Mouse (Mus musculus): ENCODE results near the gene Tnfsf13. TPM values are rescaled to one million over a fixed set of nuclear protein-coding genes. Genes with fewer than 3 reads are reported as not detected.

The Tnfsf13 gene
- total and polyA plus RNA-seq, 2 experiments from 2014 or later = 0.98 to 1.8 TPM

- Histone ChIP-seq H3K27ac (no peak within 1 kb of the TSS), H3K4me1 (ENCODE audit: insufficient read depth, low read length) (no peaks in the 10 kb centered on the region), H3K4me2 (ENCODE audit: low read depth, low read length) (peak within 1 kb of the TSS; percentile 36; the same call in 1 of the 2 replicates), H3K9me3 (ENCODE audit: low read length) (no peaks in the 10 kb centered on the region), H3K27me3 (ENCODE audit: insufficient read depth, low read length) (no peaks in the 10 kb centered on the region), H3K36me3 (ENCODE audit: insufficient read depth, low read length) (peaks cover 41% of the 10 kb centered on the region), H3K4me3 (ENCODE audit: low read length) (no peak within 1 kb of the TSS), H3K9ac (replicated peaks; ENCODE audit: low read length) (no peak within 1 kb of the TSS)
- ATAC-seq (peak; percentile 67), DNase-seq (ENCODE audit: low spot score) (peak; percentile 87)
- TF ChIP-seq CTCF (IDR thresholded peaks at IDR 0.05; ENCODE audit: low read depth) = peak; percentile 89
- 20% methylated on average over 34 of the region's 34 CpGs for WGBS
Measured at GRCm38 (mm10) chr11:69655264-69656064, 30.1 kb downstream of the Tnfsf13 start, which contains the start of gene Sox15. TSS of gene Sox15 (plus strand) at chr11:69655314.

- DNase-seq (ENCODE audit: low spot score) (no peak), ATAC-seq (no peak)
- no peak overlapping the region for H3K4me3 ChIP-seq (ENCODE audit: low read length)
- no peak for TF ChIP-seq CTCF (IDR thresholded peaks at IDR 0.05; ENCODE audit: low read depth)
- H3K9me3 ChIP-seq (ENCODE audit: low read length) = no peaks in the 10 kb centered on the region
- no peak overlapping the region for H3K4me2 ChIP-seq (ENCODE audit: low read depth, low read length)
- no peak overlapping the region for H3K27ac ChIP-seq
- WGBS = 52% methylated on average over 9 of the region's 9 CpGs
- no peak overlapping the region for H3K9ac ChIP-seq (replicated peaks; ENCODE audit: low read length)
- H3K36me3 ChIP-seq (ENCODE audit: insufficient read depth, low read length) = peaks cover 48% of the 10 kb centered on the region
- H3K4me1 ChIP-seq (ENCODE audit: insufficient read depth, low read length) = no peaks in the 10 kb centered on the region
- no peaks in the 10 kb centered on the region for H3K27me3 ChIP-seq (ENCODE audit: insufficient read depth, low read length)
Measured at GRCm38 (mm10) chr11:69654760-69655159, 30.8 kb downstream of the Tnfsf13 start.

- 67% methylated on average over 5 of the region's 5 CpGs for WGBS
- no peak overlapping the region for H3K4me3 ChIP-seq (ENCODE audit: low read length)
Measured at GRCm38 (mm10) chr11:69653399-69653798, 32.2 kb downstream of the Tnfsf13 start.

GRCm38 (mm10) chr11:69645860-69646259 is 39.7 kb downstream of the Tnfsf13 start:
- no peak for ATAC-seq
- no peak overlapping the region for H3K4me2 ChIP-seq (ENCODE audit: low read depth, low read length)
- 93% methylated on average over 5 of the region's 5 CpGs for WGBS
- H3K9me3 ChIP-seq (ENCODE audit: low read length) = no peaks in the 10 kb centered on the region
- H3K4me3 ChIP-seq (ENCODE audit: low read length) = no peak overlapping the region
- peaks cover 76% of the 10 kb centered on the region for H3K36me3 ChIP-seq (ENCODE audit: insufficient read depth, low read length)
- H3K27ac ChIP-seq = no peak overlapping the region
- no peak for DNase-seq (ENCODE audit: low spot score)
- H3K9ac ChIP-seq (replicated peaks; ENCODE audit: low read length) = no peak overlapping the region
- no peaks in the 10 kb centered on the region for H3K4me1 ChIP-seq (ENCODE audit: insufficient read depth, low read length)
- no peak for TF ChIP-seq CTCF (IDR thresholded peaks at IDR 0.05; ENCODE audit: low read depth)
- H3K27me3 ChIP-seq (ENCODE audit: insufficient read depth, low read length) = no peaks in the 10 kb centered on the region

More at GRCm38 (mm10) chr11:69653399-69653798, 32.2 kb downstream of the Tnfsf13 start:
- no peak for DNase-seq (ENCODE audit: low spot score)
- peaks cover 55% of the 10 kb centered on the region for H3K36me3 ChIP-seq (ENCODE audit: insufficient read depth, low read length)
- H3K4me2 ChIP-seq (ENCODE audit: low read depth, low read length) = no peak overlapping the region
- H3K4me1 ChIP-seq (ENCODE audit: insufficient read depth, low read length) = no peaks in the 10 kb centered on the region
- H3K27me3 ChIP-seq (ENCODE audit: insufficient read depth, low read length) = no peaks in the 10 kb centered on the region
- no peaks in the 10 kb centered on the region for H3K9me3 ChIP-seq (ENCODE audit: low read length)
- no peak for TF ChIP-seq CTCF (IDR thresholded peaks at IDR 0.05; ENCODE audit: low read depth)
- no peak overlapping the region for H3K9ac ChIP-seq (replicated peaks; ENCODE audit: low read length)
- no peak for ATAC-seq
- H3K27ac ChIP-seq = no peak overlapping the region; the same call in 1 of the 2 replicates

GRCm38 (mm10) chr11:69635471-69635870 is 50.1 kb downstream of the Tnfsf13 start:
- ATAC-seq (no peak), DNase-seq (ENCODE audit: low spot score) (no peak)
- Histone ChIP-seq H3K9me3 (ENCODE audit: low read length) (no peaks in the 10 kb centered on the region), H3K9ac (replicated peaks; ENCODE audit: low read length) (no peak overlapping the region), H3K4me3 (ENCODE audit: low read length) (no peak overlapping the region), H3K4me2 (ENCODE audit: low read depth, low read length) (peak overlapping the region; percentile 8; the same call in 1 of the 2 replicates), H3K36me3 (ENCODE audit: insufficient read depth, low read length) (no peaks in the 10 kb centered on the region), H3K27me3 (ENCODE audit: insufficient read depth, low read length) (no peaks in the 10 kb centered on the region), H3K4me1 (ENCODE audit: insufficient read depth, low read length) (peaks cover 19% of the 10 kb centered on the region; the same call in 1 of the 2 replicates), H3K27ac (no peak overlapping the region)
- TF ChIP-seq CTCF (IDR thresholded peaks at IDR 0.05; ENCODE audit: low read depth) = no peak
- 83% methylated on average over 3 of the region's 3 CpGs for WGBS

- H3K27me3 ChIP-seq (ENCODE audit: insufficient read depth, low read length) = no peaks in the 10 kb centered on the region
- no peaks in the 10 kb centered on the region for H3K36me3 ChIP-seq (ENCODE audit: insufficient read depth, low read length)
- peak; percentile 14; the same call in 1 of the 2 replicates for ATAC-seq
- peak overlapping the region; percentile 96 for H3K9ac ChIP-seq (replicated peaks; ENCODE audit: low read length)
- no peaks in the 10 kb centered on the region for H3K9me3 ChIP-seq (ENCODE audit: low read length)
- peak overlapping the region; percentile 91 for H3K27ac ChIP-seq
- DNase-seq (ENCODE audit: low spot score) = peak; percentile 18
- no peak for TF ChIP-seq CTCF (IDR thresholded peaks at IDR 0.05; ENCODE audit: low read depth)
- H3K4me3 ChIP-seq (ENCODE audit: low read length) = peak overlapping the region; percentile 94
- H3K4me2 ChIP-seq (ENCODE audit: low read depth, low read length) = peak overlapping the region; percentile 79
- peaks cover 19% of the 10 kb centered on the region; the same call in 1 of the 2 replicates for H3K4me1 ChIP-seq (ENCODE audit: insufficient read depth, low read length)
- WGBS = under 1% methylated on average over 46 of the region's 50 CpGs
Measured at GRCm38 (mm10) chr11:69633128-69633866, 52.3 kb downstream of the Tnfsf13 start.

MicroRNAs encoded within 50 kb of the gene (microRNA counts, 519-probe panel; counts per million panel counts)
- microRNA mmu-miR-1934 (not detected), microRNA mmu-miR-467f (3,987 counts per million, percentile 70 among the panel's probes with 10 or more counts)

Small RNA genes lying within 50 kb of the gene (microRNA-seq; reads per million reads assigned to microRNA genes)
- 0.35 to 2.5 reads per million in 2 experiments for gene Mir1934
- 0 reads per million in 2 experiments for gene Mir467f

Other genes starting within 250 kb of the Tnfsf13 start
Only the 30 nearest of the 35 such genes appear.
- gene Dnah2, start 136.7 kb downstream of the Tnfsf13 start, total RNA-seq (2014; rRNA removed) = 3.9 and 4.9 TPM in 2 replicates
- gene Dnah2, start 136.7 kb downstream of the Tnfsf13 start, polyA plus RNA-seq (2015; fragmentation: Nextera tagmentation; extraction: Ambion mirVana) = 2.0 and 3.2 TPM in 2 replicates
- gene Efnb3, start 125.6 kb downstream of the Tnfsf13 start, total RNA-seq (2014; rRNA removed) = 97.9 and 111 TPM in 2 replicates
- 93.3 and 94.4 TPM in 2 replicates for gene Efnb3, start 125.6 kb downstream of the Tnfsf13 start, polyA plus RNA-seq (2015; fragmentation: Nextera tagmentation; extraction: Ambion mirVana)
- gene Wrap53, start 105.5 kb downstream of the Tnfsf13 start, total RNA-seq (2014; rRNA removed) = 16.4 and 19.4 TPM in 2 replicates
- 12.8 and 13.8 TPM in 2 replicates for gene Wrap53, start 105.5 kb downstream of the Tnfsf13 start, polyA plus RNA-seq (2015; fragmentation: Nextera tagmentation; extraction: Ambion mirVana)
- gene Trp53, start 105.4 kb downstream of the Tnfsf13 start, total RNA-seq (2014; rRNA removed) = 33.5 and 41.5 TPM in 2 replicates
- gene Trp53, start 105.4 kb downstream of the Tnfsf13 start, polyA plus RNA-seq (2015; fragmentation: Nextera tagmentation; extraction: Ambion mirVana) = 36.6 and 37.4 TPM in 2 replicates
- 185 and 210 TPM in 2 replicates for gene Atp1b2, start 79.8 kb downstream of the Tnfsf13 start, total RNA-seq (2014; rRNA removed)
- gene Atp1b2, start 79.8 kb downstream of the Tnfsf13 start, polyA plus RNA-seq (2015; fragmentation: Nextera tagmentation; extraction: Ambion mirVana) = 145 and 157 TPM in 2 replicates
- gene Shbg, start 67.9 kb downstream of the Tnfsf13 start, total RNA-seq (2014; rRNA removed) = 0.40 TPM in 1 of 2 replicates, not detected in the other
- not detected in 2 replicates for gene Shbg, start 67.9 kb downstream of the Tnfsf13 start, polyA plus RNA-seq (2015; fragmentation: Nextera tagmentation; extraction: Ambion mirVana)
- 8.6 and 10.9 TPM in 2 replicates for gene Sat2, start 63.8 kb downstream of the Tnfsf13 start, total RNA-seq (2014; rRNA removed)
- gene Sat2, start 63.8 kb downstream of the Tnfsf13 start, polyA plus RNA-seq (2015; fragmentation: Nextera tagmentation; extraction: Ambion mirVana) = 35.4 and 41.4 TPM in 2 replicates
- 68.5 and 79.6 TPM in 2 replicates for gene Fxr2, start 52.8 kb downstream of the Tnfsf13 start, total RNA-seq (2014; rRNA removed)
- 23.3 and 28.8 TPM in 2 replicates for gene Fxr2, start 52.8 kb downstream of the Tnfsf13 start, polyA plus RNA-seq (2015; fragmentation: Nextera tagmentation; extraction: Ambion mirVana)
- gene Sox15, start 30.5 kb downstream of the Tnfsf13 start, total RNA-seq (2014; rRNA removed) = not detected in 2 replicates
- gene Sox15, start 30.5 kb downstream of the Tnfsf13 start, polyA plus RNA-seq (2015; fragmentation: Nextera tagmentation; extraction: Ambion mirVana) = 0.35 and 0.40 TPM in 2 replicates
- 141 and 256 TPM in 2 replicates for gene Mpdu1, start 23.1 kb downstream of the Tnfsf13 start, total RNA-seq (2014; rRNA removed)
- gene Mpdu1, start 23.1 kb downstream of the Tnfsf13 start, polyA plus RNA-seq (2015; fragmentation: Nextera tagmentation; extraction: Ambion mirVana) = 122 and 124 TPM in 2 replicates
- gene Cd68, start 19.6 kb downstream of the Tnfsf13 start, total RNA-seq (2014; rRNA removed) = 6.0 and 7.5 TPM in 2 replicates
- gene Cd68, start 19.6 kb downstream of the Tnfsf13 start, polyA plus RNA-seq (2015; fragmentation: Nextera tagmentation; extraction: Ambion mirVana) = 10.5 and 12.0 TPM in 2 replicates
- 696 and 745 TPM in 2 replicates for gene Eif4a1, start 13.4 kb downstream of the Tnfsf13 start, total RNA-seq (2014; rRNA removed)
- gene Eif4a1, start 13.4 kb downstream of the Tnfsf13 start, polyA plus RNA-seq (2015; fragmentation: Nextera tagmentation; extraction: Ambion mirVana) = 427 and 463 TPM in 2 replicates
- gene Senp3, start 3.7 kb downstream of the Tnfsf13 start, total RNA-seq (2014; rRNA removed) = 68.6 and 90.4 TPM in 2 replicates
- 69.2 and 69.3 TPM in 2 replicates for gene Senp3, start 3.7 kb downstream of the Tnfsf13 start, polyA plus RNA-seq (2015; fragmentation: Nextera tagmentation; extraction: Ambion mirVana)
- 3.1 and 7.1 TPM in 2 replicates for gene Tnfsf12, start 10.1 kb upstream of the Tnfsf13 start, total RNA-seq (2014; rRNA removed)
- 5.0 and 6.0 TPM in 2 replicates for gene Tnfsf12, start 10.1 kb upstream of the Tnfsf13 start, polyA plus RNA-seq (2015; fragmentation: Nextera tagmentation; extraction: Ambion mirVana)
- gene Tnfsfm13, start 10.3 kb upstream of the Tnfsf13 start, total RNA-seq (2014; rRNA removed) = 0.94 and 4.6 TPM in 2 replicates
- 2.0 and 2.8 TPM in 2 replicates for gene Tnfsfm13, start 10.3 kb upstream of the Tnfsf13 start, polyA plus RNA-seq (2015; fragmentation: Nextera tagmentation; extraction: Ambion mirVana)
- 18.3 and 18.8 TPM in 2 replicates for gene Polr2a, start 72.9 kb upstream of the Tnfsf13 start, total RNA-seq (2014; rRNA removed)
- 9.1 and 10.5 TPM in 2 replicates for gene Polr2a, start 72.9 kb upstream of the Tnfsf13 start, polyA plus RNA-seq (2015; fragmentation: Nextera tagmentation; extraction: Ambion mirVana)
- 0.72 TPM in 1 of 2 replicates, not detected in the other for gene Slc35g3, start 76.2 kb upstream of the Tnfsf13 start, total RNA-seq (2014; rRNA removed)
- 0.11 and 0.15 TPM in 2 replicates for gene Slc35g3, start 76.2 kb upstream of the Tnfsf13 start, polyA plus RNA-seq (2015; fragmentation: Nextera tagmentation; extraction: Ambion mirVana)
- gene Zbtb4, start 80.1 kb upstream of the Tnfsf13 start, total RNA-seq (2014; rRNA removed) = 39.2 and 39.9 TPM in 2 replicates
- 4.6 and 4.9 TPM in 2 replicates for gene Zbtb4, start 80.1 kb upstream of the Tnfsf13 start, polyA plus RNA-seq (2015; fragmentation: Nextera tagmentation; extraction: Ambion mirVana)
- gene Chrnb1, start 110.2 kb upstream of the Tnfsf13 start, total RNA-seq (2014; rRNA removed) = 1.5 TPM in 1 of 2 replicates, not detected in the other
- gene Chrnb1, start 110.2 kb upstream of the Tnfsf13 start, polyA plus RNA-seq (2015; fragmentation: Nextera tagmentation; extraction: Ambion mirVana) = 0.85 and 1.5 TPM in 2 replicates
- gene Fgf11, start 116.1 kb upstream of the Tnfsf13 start, total RNA-seq (2014; rRNA removed) = 19.1 and 19.2 TPM in 2 replicates
- gene Fgf11, start 116.1 kb upstream of the Tnfsf13 start, polyA plus RNA-seq (2015; fragmentation: Nextera tagmentation; extraction: Ambion mirVana) = 3.8 and 4.4 TPM in 2 replicates
- gene Tmem102, start 119.8 kb upstream of the Tnfsf13 start, total RNA-seq (2014; rRNA removed) = 0.16 and 0.72 TPM in 2 replicates
- gene Tmem102, start 119.8 kb upstream of the Tnfsf13 start, polyA plus RNA-seq (2015; fragmentation: Nextera tagmentation; extraction: Ambion mirVana) = 1.1 and 1.5 TPM in 2 replicates
- not detected in 2 replicates for gene Gm39566, start 129.5 kb upstream of the Tnfsf13 start, total RNA-seq (2014; rRNA removed)
- gene Gm39566, start 129.5 kb upstream of the Tnfsf13 start, polyA plus RNA-seq (2015; fragmentation: Nextera tagmentation; extraction: Ambion mirVana) = not detected in 2 replicates
- not detected in 2 replicates for gene Spem2, start 132.7 kb upstream of the Tnfsf13 start, total RNA-seq (2014; rRNA removed)
- gene Spem2, start 132.7 kb upstream of the Tnfsf13 start, polyA plus RNA-seq (2015; fragmentation: Nextera tagmentation; extraction: Ambion mirVana) = not detected in 2 replicates
- not detected in 2 replicates for gene Spem1, start 136.4 kb upstream of the Tnfsf13 start, total RNA-seq (2014; rRNA removed)
- 0.28 and 0.40 TPM in 2 replicates for gene Spem1, start 136.4 kb upstream of the Tnfsf13 start, polyA plus RNA-seq (2015; fragmentation: Nextera tagmentation; extraction: Ambion mirVana)
- 126 and 130 TPM in 2 replicates for gene Nlgn2, start 152.0 kb upstream of the Tnfsf13 start, total RNA-seq (2014; rRNA removed)
- 20.8 and 22.3 TPM in 2 replicates for gene Nlgn2, start 152.0 kb upstream of the Tnfsf13 start, polyA plus RNA-seq (2015; fragmentation: Nextera tagmentation; extraction: Ambion mirVana)
- gene Tmem256, start 152.7 kb upstream of the Tnfsf13 start, total RNA-seq (2014; rRNA removed) = 119 and 153 TPM in 2 replicates
- gene Tmem256, start 152.7 kb upstream of the Tnfsf13 start, polyA plus RNA-seq (2015; fragmentation: Nextera tagmentation; extraction: Ambion mirVana) = 435 and 439 TPM in 2 replicates
- 24.7 and 26.3 TPM in 2 replicates for gene Plscr3, start 160.6 kb upstream of the Tnfsf13 start, total RNA-seq (2014; rRNA removed)
- gene Plscr3, start 160.6 kb upstream of the Tnfsf13 start, polyA plus RNA-seq (2015; fragmentation: Nextera tagmentation; extraction: Ambion mirVana) = 32.2 and 33.4 TPM in 2 replicates
- not detected in 2 replicates for gene Tnk1, start 172.9 kb upstream of the Tnfsf13 start, total RNA-seq (2014; rRNA removed)
- gene Tnk1, start 172.9 kb upstream of the Tnfsf13 start, polyA plus RNA-seq (2015; fragmentation: Nextera tagmentation; extraction: Ambion mirVana) = 0.15 TPM in 1 of 2 replicates, not detected in the other
- gene Tmem95, start 192.2 kb upstream of the Tnfsf13 start, total RNA-seq (2014; rRNA removed) = not detected in 2 replicates
- not detected in 2 replicates for gene Tmem95, start 192.2 kb upstream of the Tnfsf13 start, polyA plus RNA-seq (2015; fragmentation: Nextera tagmentation; extraction: Ambion mirVana)
- gene Kctd11, start 195.6 kb upstream of the Tnfsf13 start, total RNA-seq (2014; rRNA removed) = 1.7 and 2.0 TPM in 2 replicates
- 1.3 and 1.7 TPM in 2 replicates for gene Kctd11, start 195.6 kb upstream of the Tnfsf13 start, polyA plus RNA-seq (2015; fragmentation: Nextera tagmentation; extraction: Ambion mirVana)

All from hindbrain, postnatal 0 days (tissue).